Mouse (Mus musculus): Measurements from ENCODE around the gene Itih3.

DNA sequence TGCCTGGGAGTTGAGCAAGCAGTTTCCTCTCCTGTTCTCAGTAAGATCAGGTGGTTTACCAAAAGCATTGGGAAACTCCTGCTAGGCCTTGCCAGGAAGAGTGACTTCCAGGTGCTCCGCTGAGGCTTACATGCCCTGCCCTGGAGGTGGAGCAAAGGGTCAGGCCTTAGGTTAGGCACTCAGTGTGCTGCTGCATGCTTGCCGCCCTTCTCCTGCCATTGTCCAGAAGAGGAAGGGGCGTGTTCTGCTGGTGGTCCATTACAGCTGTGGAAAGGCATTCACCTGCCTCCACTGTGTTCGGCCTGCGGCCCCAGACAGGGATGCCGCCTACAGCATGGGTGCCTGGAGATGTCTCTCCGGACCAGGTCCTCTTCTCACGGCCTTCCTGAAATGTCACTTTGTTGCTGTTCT lies 54.2 kb downstream of the Itih3 start:
- TF ChIP-seq CTCF (IDR thresholded peaks at IDR 0.05; ENCODE audit: low read depth) (no peak), EP300 (IDR thresholded peaks at IDR 0.05; ENCODE audit: low read depth) (no peak)
